Mouse (Mus musculus) hindbrain, postnatal 0 days (tissue): ENCODE results near the gene Rap1gds1. TPM values are rescaled to one million over a fixed set of nuclear protein-coding genes. Genes with fewer than 3 reads are reported as not detected.

Experiments used
- ATAC-seq: fragments of 200-750 bp; cut with Nextera tagmentation; 2 replicates; pipeline ENCODE4 v1.8.0; 2017; ENCODE audit warnings: mild to moderate bottlenecking, moderate TSS enrichment, moderate library complexity
- DNase-seq: peaks from one replicate; pipeline ENCODE4 v3.0.0-alpha.2; 2015; ENCODE audit warnings: low spot score
- H3K27ac ChIP-seq: fragments of 300-500 bp; sonication (generic); 2 replicates; pipeline ENCODE4 v1.5.1; 2014; ENCODE audit warnings: mild to moderate bottlenecking
- H3K27me3 ChIP-seq: fragments of 300-500 bp; sonication (generic); 2 replicates; pipeline ENCODE4 v1.6.1; 2014; ENCODE audit warnings: low read length, mixed read lengths; ENCODE audit not compliant: insufficient read depth
- H3K36me3 ChIP-seq: fragments of 300-500 bp; sonication (generic); 2 replicates; pipeline ENCODE4 v1.6.1; 2014; ENCODE audit warnings: low read length, mixed read lengths; ENCODE audit not compliant: insufficient read depth
- H3K4me1 ChIP-seq: fragments of 300-500 bp; sonication (generic); 2 replicates; pipeline ENCODE4 v1.6.1; 2014; ENCODE audit warnings: antibody characterized with exemption, low read length, mixed read lengths; ENCODE audit not compliant: insufficient read depth
- H3K4me2 ChIP-seq: fragments of 300-500 bp; sonication (generic); 2 replicates; pipeline ENCODE4 v1.6.1; 2014; ENCODE audit warnings: low read depth, mild to moderate bottlenecking, low read length, moderate library complexity, mixed read lengths
- H3K4me3 ChIP-seq: fragments of 300-500 bp; sonication (generic); 2 replicates; pipeline ENCODE4 v1.5.1; 2014; ENCODE audit warnings: low read length
- H3K9ac ChIP-seq: fragments of 300-500 bp; sonication (generic); replicated peaks from 2 replicates; pipeline ENCODE4 v1.6.1; 2014; ENCODE audit warnings: mild to moderate bottlenecking, low read length, moderate library complexity, mixed read lengths
- H3K9me3 ChIP-seq: fragments of 300-500 bp; sonication (generic); 2 replicates; pipeline ENCODE4 v1.6.1; 2016; ENCODE audit warnings: low read length, mixed read lengths
- CTCF ChIP-seq: IDR thresholded peaks from 2 replicates; pipeline ENCODE4 v1.5.1; 2016; ENCODE audit warnings: antibody characterized with exemption, control low read depth, low read depth
- WGBS: fragments of 180-500 bp; shearing (Covaris S2); extraction: QIAGEN DNeasy Blood & Tissue Kit; methylation state at CpG from one replicate; pipeline ENCODE4 v1.1.7; 2014; 5-methylcytosine and 5-hydroxymethylcytosine counted together
- polyA plus RNA-seq: library from polyadenylated mRNA; unstranded; fragments of >200 nt; fragmentation: Nextera tagmentation; extraction: Ambion mirVana; gene quantifications from 2 replicates; pipeline ENCODE4 v1.2.1, GENCODE M21; 2015
- total RNA-seq: library from RNA; depleted of rRNA; stranded (reverse); fragments of >200 nt; gene quantifications from 2 replicates; pipeline ENCODE4 v1.2.3, GENCODE M21; 2014

The Rap1gds1 gene
- total and polyA plus RNA-seq, 2 experiments from 2014 or later, result 90.6 to 107 TPM

- no peak for TF ChIP-seq CTCF
- ATAC-seq, result no peak
- Histone ChIP-seq H3K4me1 (no peaks in the 10 kb centered on the region), H3K27ac (no peak overlapping the region), H3K36me3 (no peaks in the 10 kb centered on the region), H3K9ac (no peak overlapping the region), H3K4me3 (no peak overlapping the region), H3K4me2 (no peak overlapping the region), H3K9me3 (0 out of 2 replicates have a peak, but pooled peaks cover under 1% of the 10 kb centered on the region), H3K27me3 (no peaks in the 10 kb centered on the region)
- 94% methylated on average over 1 of the region's 1 CpGs for WGBS
- DNase-seq, result no peak
These were observed 83.6 kb downstream of the Rap1gds1 start for GRCm38 (mm10) chr3:138991367-138991766.

- H3K27ac ChIP-seq, result no peak overlapping the region
- no peaks in the 10 kb centered on the region for H3K9me3 ChIP-seq
- H3K36me3 ChIP-seq, result no peaks in the 10 kb centered on the region
- H3K4me2 ChIP-seq, result no peak overlapping the region
- ATAC-seq (no peak), DNase-seq (no peak)
- no peak for TF ChIP-seq CTCF
- H3K27me3 ChIP-seq, result no peaks in the 10 kb centered on the region
- no peak overlapping the region for H3K4me3 ChIP-seq
- no peak overlapping the region for H3K9ac ChIP-seq
- no peaks in the 10 kb centered on the region for H3K4me1 ChIP-seq
- WGBS, result 96% methylated on average over 7 of the region's 7 CpGs
These were observed 85.9 kb downstream of the Rap1gds1 start for GRCm38 (mm10) chr3:138989141-138989540.

- H3K9ac ChIP-seq, result no peak overlapping the region
- no peaks in the 10 kb centered on the region for H3K9me3 ChIP-seq
- H3K27me3 ChIP-seq, result no peaks in the 10 kb centered on the region
- no peak for DNase-seq
- H3K4me3 ChIP-seq, result no peak overlapping the region
- no peak for TF ChIP-seq CTCF
- H3K4me1 ChIP-seq, result no peaks in the 10 kb centered on the region
- no peaks in the 10 kb centered on the region for H3K36me3 ChIP-seq
- 92% methylated on average over 5 of the region's 5 CpGs for WGBS
- H3K27ac ChIP-seq, result no peak overlapping the region
- no peak overlapping the region for H3K4me2 ChIP-seq
- ATAC-seq, result no peak
These were observed 87.0 kb downstream of the Rap1gds1 start for GRCm38 (mm10) chr3:138988004-138988403.

- Histone ChIP-seq H3K4me2 (no peak overlapping the region), H3K27me3 (no peaks in the 10 kb centered on the region), H3K4me1 (no peaks in the 10 kb centered on the region), H3K9me3 (no peaks in the 10 kb centered on the region), H3K4me3 (no peak overlapping the region), H3K9ac (no peak overlapping the region), H3K36me3 (no peaks in the 10 kb centered on the region), H3K27ac (no peak overlapping the region)
- ATAC-seq, result no peak
- TF ChIP-seq CTCF, result no peak
- WGBS, result 95% methylated on average over 6 of the region's 6 CpGs
- no peak for DNase-seq
These were observed 92.8 kb downstream of the Rap1gds1 start for GRCm38 (mm10) chr3:138982249-138982648.

- no peaks in the 10 kb centered on the region for H3K36me3 ChIP-seq
- ATAC-seq (no peak), DNase-seq (no peak)
- no peak overlapping the region for H3K27ac ChIP-seq
- no peak overlapping the region for H3K9ac ChIP-seq
- H3K4me2 ChIP-seq, result no peak overlapping the region
- TF ChIP-seq CTCF, result no peak; the same call in 1 of the 2 replicates
- H3K4me3 ChIP-seq, result no peak overlapping the region
- WGBS, result 94% methylated on average over 1 of the region's 1 CpGs
- no peaks in the 10 kb centered on the region for H3K9me3 ChIP-seq
- no peaks in the 10 kb centered on the region for H3K4me1 ChIP-seq
- H3K27me3 ChIP-seq, result no peaks in the 10 kb centered on the region
These were observed 97.6 kb downstream of the Rap1gds1 start for GRCm38 (mm10) chr3:138977413-138977812.

- ATAC-seq (no peak), DNase-seq (no peak)
- no peaks in the 10 kb centered on the region for H3K27me3 ChIP-seq
- H3K9ac ChIP-seq, result no peak overlapping the region
- no peaks in the 10 kb centered on the region for H3K9me3 ChIP-seq
- peaks cover 8% of the 10 kb centered on the region; the same call in 1 of the 2 replicates for H3K36me3 ChIP-seq
- no peak overlapping the region for H3K4me2 ChIP-seq
- TF ChIP-seq CTCF, result no peak
- H3K4me1 ChIP-seq, result no peaks in the 10 kb centered on the region
- 90% methylated on average over 9 of the region's 9 CpGs for WGBS
- H3K27ac ChIP-seq, result no peak overlapping the region
- no peak overlapping the region for H3K4me3 ChIP-seq
These were observed 107.4 kb downstream of the Rap1gds1 start for GRCm38 (mm10) chr3:138967627-138968026.

- H3K4me1 ChIP-seq, result no peaks in the 10 kb centered on the region
- no peak overlapping the region for H3K4me3 ChIP-seq
- H3K27ac ChIP-seq, result no peak overlapping the region
- H3K9me3 ChIP-seq, result no peaks in the 10 kb centered on the region
- WGBS, result 91% methylated on average over 8 of the region's 8 CpGs
- H3K4me2 ChIP-seq, result no peak overlapping the region
- DNase-seq (no peak), ATAC-seq (no peak)
- H3K36me3 ChIP-seq, result peaks cover 28% of the 10 kb centered on the region; the same call in 1 of the 2 replicates
- no peak overlapping the region for H3K9ac ChIP-seq
- no peaks in the 10 kb centered on the region for H3K27me3 ChIP-seq
- no peak for TF ChIP-seq CTCF
These were observed 116.5 kb downstream of the Rap1gds1 start for GRCm38 (mm10) chr3:138958527-138958926.
